Mouse (Mus musculus): ENCODE measurements at regions not wholly inside any gene's neighbourhood (a gene's known extent, or its start where the extent isn't known, plus 50 kb on each side); places are given as distances from the start of the nearest gene placed in this dataset.

GRCm38 (mm10) chr15:36380461-36381227 is 626.9 kb downstream of the Zfp706 start:
- no peak for DNase-seq (ENCODE audit: low read depth, low spot score)

- DNase-seq (ENCODE audit: low read depth, low spot score) = no peak
Observed at GRCm38 (mm10) chr15:36378640-36379039, 628.9 kb downstream of the Zfp706 start.

GRCm38 (mm10) chr15:36376551-36376950 is 631.0 kb downstream of the Zfp706 start:
- no peak for DNase-seq (ENCODE audit: low read depth, low spot score)

GRCm38 (mm10) chr15:36375549-36375885 is 632.1 kb downstream of the Zfp706 start:
- DNase-seq (ENCODE audit: low read depth, low spot score) = no peak

- peak; percentile 80 for DNase-seq (ENCODE audit: low read depth, low spot score)
Observed at GRCm38 (mm10) chr15:36374732-36375548, 632.6 kb downstream of the Zfp706 start.

- peak; percentile 47 for DNase-seq (ENCODE audit: low read depth, low spot score)
Observed at GRCm38 (mm10) chr15:36373900-36374611, 633.5 kb downstream of the Zfp706 start.

- no peak for DNase-seq (ENCODE audit: low read depth, low spot score)
Observed at GRCm38 (mm10) chr15:36373481-36373880, 634.1 kb downstream of the Zfp706 start.

GRCm38 (mm10) chr15:36371382-36371781 is 636.2 kb downstream of the Zfp706 start:
- no peak for DNase-seq (ENCODE audit: low read depth, low spot score)

GRCm38 (mm10) chr15:36370906-36371305 is 636.7 kb downstream of the Zfp706 start:
- DNase-seq (ENCODE audit: low read depth, low spot score) = no peak

- no peak for DNase-seq (ENCODE audit: low read depth, low spot score)
Observed at GRCm38 (mm10) chr15:36367296-36367695, 640.3 kb downstream of the Zfp706 start.

- peak; percentile 52 for DNase-seq (ENCODE audit: low read depth, low spot score)
Observed at GRCm38 (mm10) chr15:36364757-36365156, 642.8 kb downstream of the Zfp706 start.

GRCm38 (mm10) chr15:36364062-36364461 is 643.5 kb downstream of the Zfp706 start:
- peak; percentile 92 for DNase-seq (ENCODE audit: low read depth, low spot score)

- DNase-seq (ENCODE audit: low read depth, low spot score) = peak; percentile 45
Observed at GRCm38 (mm10) chr15:36362911-36363565, 644.5 kb downstream of the Zfp706 start.

- DNase-seq (ENCODE audit: low read depth, low spot score) = peak; percentile 68
Observed at GRCm38 (mm10) chr15:36361522-36362148, 645.9 kb downstream of the Zfp706 start.

- peak; percentile 85 for DNase-seq (ENCODE audit: low read depth, low spot score)
Observed at GRCm38 (mm10) chr15:36360694-36361521, 646.7 kb downstream of the Zfp706 start.

- no peak for DNase-seq (ENCODE audit: low read depth, low spot score)
Observed at GRCm38 (mm10) chr15:36355851-36356250, 651.7 kb downstream of the Zfp706 start.

- DNase-seq (ENCODE audit: low read depth, low spot score) = no peak
Observed at GRCm38 (mm10) chr15:36354545-36354944, 653.0 kb downstream of the Zfp706 start.

GRCm38 (mm10) chr15:36353793-36354192 is 653.8 kb downstream of the Zfp706 start:
- no peak for DNase-seq (ENCODE audit: low read depth, low spot score)

GRCm38 (mm10) chr15:36352929-36353328 is 654.6 kb downstream of the Zfp706 start:
- DNase-seq (ENCODE audit: low read depth, low spot score) = no peak

GRCm38 (mm10) chr15:36351693-36352092 is 655.9 kb downstream of the Zfp706 start:
- no peak for DNase-seq (ENCODE audit: low read depth, low spot score)

Data from CD4-positive helper T cell, adult 2 months (primary cell).